Mouse (Mus musculus): Measurements from ENCODE around the gene Ttc24. TPM values are rescaled to one million over a fixed set of nuclear protein-coding genes. Genes with fewer than 3 reads are reported as not detected.

The Ttc24 gene
- polyA plus RNA-seq, 1 experiment from 2014 or later = not detected

DNA sequence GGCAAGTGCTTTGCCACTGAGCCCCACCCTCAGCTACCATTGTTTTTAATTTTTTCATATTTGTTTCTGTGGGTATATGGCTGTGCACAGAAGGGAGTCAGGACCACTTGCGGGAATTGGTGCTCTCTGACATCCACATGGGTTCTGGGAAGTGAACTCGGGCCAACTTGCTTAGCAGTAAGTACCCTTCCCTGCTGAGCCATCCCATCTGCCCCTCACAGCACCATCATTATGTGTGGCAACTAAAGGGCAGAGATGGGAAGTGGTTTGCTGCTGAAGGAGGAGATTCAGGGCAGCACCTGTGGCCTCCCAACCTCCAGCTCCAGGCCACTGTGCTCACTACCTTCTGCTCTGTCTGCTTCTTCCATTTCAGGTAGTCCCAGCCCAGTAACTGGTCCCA is 4.5 kb downstream of the Ttc24 start:
- no peaks in the 10 kb centered on the region for H3K36me3 ChIP-seq
- H3K4me3 ChIP-seq = no peak overlapping the region
- peaks cover 29% of the 10 kb centered on the region for H3K27me3 ChIP-seq (ENCODE audit: insufficient read depth, poor library complexity, severe bottlenecking)
- WGBS = 76% methylated on average over 2 of the region's 2 CpGs
- H3K9me3 ChIP-seq = no peaks in the 10 kb centered on the region
- DNase-seq (ENCODE audit: low spot score) = no peak
- H3K27ac ChIP-seq = no peak overlapping the region
- H3K4me1 ChIP-seq (replicated peaks) = peaks cover 6% of the 10 kb centered on the region; the same call in 1 of the 2 replicates

DNA sequence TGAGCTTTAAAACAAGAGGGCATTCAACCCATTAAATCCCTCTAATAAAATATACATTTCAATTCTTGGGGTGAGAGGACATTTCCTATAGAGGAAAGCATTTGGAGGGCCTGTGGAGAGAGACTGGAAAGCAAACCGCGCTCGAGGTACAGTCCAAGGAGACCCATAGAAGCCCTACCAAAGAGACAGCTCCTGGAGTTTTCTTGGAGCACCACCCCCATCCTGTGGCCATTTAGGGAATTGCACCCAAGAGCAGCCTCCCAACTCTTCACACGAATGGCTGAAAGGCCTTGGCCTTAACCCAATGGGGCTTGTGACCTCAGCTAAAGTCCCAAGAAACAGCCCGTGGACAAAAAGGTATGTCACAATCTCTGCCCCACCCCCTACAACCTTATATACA is 6.3 kb downstream of the Ttc24 start:
- Histone ChIP-seq H3K27ac (no peak overlapping the region), H3K4me1 (replicated peaks) (peaks cover 4% of the 10 kb centered on the region; the same call in 1 of the 2 replicates), H3K9me3 (no peaks in the 10 kb centered on the region), H3K4me3 (no peak overlapping the region), H3K27me3 (ENCODE audit: insufficient read depth, poor library complexity, severe bottlenecking) (peaks cover 25% of the 10 kb centered on the region), H3K36me3 (no peaks in the 10 kb centered on the region)
- peak; percentile 89 for DNase-seq (ENCODE audit: low spot score)
- WGBS = 4% methylated on average over 5 of the region's 5 CpGs

DNA sequence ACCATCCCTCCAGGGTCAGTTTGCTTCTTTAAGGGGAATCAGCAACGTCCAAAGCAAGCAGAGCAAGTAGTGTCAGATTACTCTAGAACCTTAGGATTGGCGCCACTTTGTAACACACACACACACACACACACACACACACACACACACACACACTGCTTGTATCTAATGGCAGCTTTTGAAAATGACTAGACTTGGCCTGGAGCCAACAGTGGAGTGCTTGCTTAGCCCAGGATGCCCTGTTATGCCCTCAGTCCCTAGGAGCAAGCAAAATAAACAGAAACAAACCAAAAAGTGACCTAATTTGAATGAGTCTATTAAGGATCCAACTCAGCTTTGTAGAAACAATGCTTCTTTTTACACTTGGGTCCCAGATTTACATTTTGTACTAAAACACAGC is 9.7 kb downstream of the Ttc24 start:
- H3K4me1 ChIP-seq (replicated peaks) = peaks cover 4% of the 10 kb centered on the region; the same call in 1 of the 2 replicates
- H3K4me3 ChIP-seq = no peak overlapping the region
- H3K36me3 ChIP-seq = no peaks in the 10 kb centered on the region
- no peaks in the 10 kb centered on the region for H3K9me3 ChIP-seq
- no peak for DNase-seq (ENCODE audit: low spot score)
- peaks cover 25% of the 10 kb centered on the region for H3K27me3 ChIP-seq (ENCODE audit: insufficient read depth, poor library complexity, severe bottlenecking)
- H3K27ac ChIP-seq = no peak overlapping the region
- 52% methylated on average over 2 of the region's 2 CpGs for WGBS

DNA sequence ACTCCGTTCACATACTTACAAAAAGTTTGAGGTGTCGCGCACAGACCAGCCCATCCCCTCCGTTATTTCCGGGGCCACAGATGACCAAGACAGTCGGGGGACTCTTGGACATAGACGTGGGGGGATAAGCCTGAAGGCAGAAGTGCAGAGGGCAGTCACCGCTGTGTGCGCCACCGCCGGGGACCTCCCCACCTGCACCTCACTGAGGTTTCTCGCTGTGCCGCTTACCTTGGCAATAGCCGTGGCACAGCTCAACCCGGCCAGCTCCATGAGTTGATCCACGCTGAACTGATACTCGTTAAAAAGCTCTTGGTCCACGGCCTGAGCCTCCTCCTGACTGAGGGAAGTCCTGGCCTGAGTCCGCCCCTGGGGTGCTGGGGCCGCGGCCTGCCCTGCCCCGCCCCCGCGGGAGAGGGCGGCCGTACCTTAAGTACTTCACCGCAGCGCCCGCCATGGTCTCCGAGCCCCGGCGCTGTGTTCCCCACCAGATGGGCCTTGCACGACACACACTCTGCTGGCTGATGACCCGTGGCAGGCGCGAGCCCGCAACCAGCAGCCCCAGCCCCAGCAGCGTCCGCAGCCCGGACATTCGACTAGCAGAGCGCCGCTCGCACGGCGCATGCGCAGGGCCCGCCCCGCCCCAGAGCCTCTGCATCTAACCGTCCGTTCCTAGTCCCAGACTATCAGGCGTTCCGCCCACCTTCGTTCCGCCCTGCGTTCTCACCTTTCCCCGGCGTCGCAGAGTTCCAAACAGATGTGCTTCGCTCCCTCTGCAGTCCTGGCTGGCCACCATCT is 20.0 kb downstream of the Ttc24 start, which contains the start of gene Naxe:
TSS of gene Naxe (minus strand) at position 594 of the 795 bp plus-strand sequence.
- under 1% methylated on average over 60 of the region's 60 CpGs for WGBS
- DNase-seq (ENCODE audit: low spot score) = peak; percentile 93
- Histone ChIP-seq H3K9me3 (no peaks in the 10 kb centered on the region), H3K27me3 (ENCODE audit: insufficient read depth, poor library complexity, severe bottlenecking) (no peaks in the 10 kb centered on the region), H3K27ac (peak within 1 kb of the TSS; percentile 90), H3K4me3 (peak within 1 kb of the TSS; percentile 79), H3K36me3 (peaks cover 41% of the 10 kb centered on the region), H3K4me1 (replicated peaks) (peaks cover 22% of the 10 kb centered on the region)

DNA sequence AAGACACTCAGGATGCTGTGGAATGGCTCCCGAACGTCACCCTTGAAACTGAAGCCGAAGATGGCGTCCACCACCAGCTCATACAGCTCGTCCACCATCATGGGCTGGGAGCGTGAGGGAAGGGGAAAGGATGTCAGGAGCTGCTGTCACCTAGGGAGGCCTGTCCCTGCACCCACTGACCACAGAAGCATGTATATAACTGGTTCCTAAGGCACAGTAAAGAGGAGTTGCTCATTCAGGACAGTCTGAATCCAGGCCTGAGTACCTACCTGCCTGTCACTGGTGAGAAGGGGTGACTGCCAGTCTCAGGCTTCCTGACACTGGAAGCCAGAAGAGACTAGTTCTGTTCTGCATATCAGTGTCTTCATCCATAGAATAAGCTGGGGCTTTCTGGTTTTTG is 21.1 kb downstream of the Ttc24 start:
- H3K36me3 ChIP-seq = peaks cover 51% of the 10 kb centered on the region
- H3K4me1 ChIP-seq (replicated peaks) = peaks cover 22% of the 10 kb centered on the region
- WGBS = 87% methylated on average over 6 of the region's 6 CpGs
- no peak for DNase-seq (ENCODE audit: low spot score)
- H3K27ac ChIP-seq = no peak overlapping the region
- peak overlapping the region; percentile 79 for H3K4me3 ChIP-seq
- H3K9me3 ChIP-seq = no peaks in the 10 kb centered on the region
- H3K27me3 ChIP-seq (ENCODE audit: insufficient read depth, poor library complexity, severe bottlenecking) = no peaks in the 10 kb centered on the region

DNA sequence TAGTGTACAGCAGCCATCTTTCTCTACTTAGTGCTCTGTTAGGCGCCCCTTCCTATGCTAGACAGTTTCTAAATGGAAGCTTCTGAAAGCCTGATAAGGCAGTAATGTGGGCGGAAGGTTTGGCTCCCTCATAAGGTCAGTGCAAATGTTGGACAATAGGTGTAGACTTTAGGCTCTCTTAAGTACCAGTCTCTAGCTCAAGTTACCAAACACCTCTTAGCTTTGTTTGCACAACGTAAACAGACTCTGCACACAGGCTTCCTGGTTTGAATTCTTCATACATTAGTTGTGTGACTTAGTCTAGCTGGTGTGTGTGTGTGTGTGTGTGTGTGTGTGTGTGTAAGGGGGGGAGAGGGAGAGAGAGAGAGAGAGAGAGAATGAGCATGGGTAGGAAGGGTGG is 28.6 kb downstream of the Ttc24 start:
- Histone ChIP-seq H3K4me1 (replicated peaks) (peaks cover 3% of the 10 kb centered on the region; the same call in 1 of the 2 replicates), H3K27ac (no peak overlapping the region), H3K27me3 (ENCODE audit: insufficient read depth, poor library complexity, severe bottlenecking) (no peaks in the 10 kb centered on the region), H3K36me3 (peaks cover 67% of the 10 kb centered on the region), H3K4me3 (no peak overlapping the region), H3K9me3 (no peaks in the 10 kb centered on the region)
- DNase-seq (ENCODE audit: low spot score) = no peak
- 91% methylated on average over 3 of the region's 3 CpGs for WGBS

DNA sequence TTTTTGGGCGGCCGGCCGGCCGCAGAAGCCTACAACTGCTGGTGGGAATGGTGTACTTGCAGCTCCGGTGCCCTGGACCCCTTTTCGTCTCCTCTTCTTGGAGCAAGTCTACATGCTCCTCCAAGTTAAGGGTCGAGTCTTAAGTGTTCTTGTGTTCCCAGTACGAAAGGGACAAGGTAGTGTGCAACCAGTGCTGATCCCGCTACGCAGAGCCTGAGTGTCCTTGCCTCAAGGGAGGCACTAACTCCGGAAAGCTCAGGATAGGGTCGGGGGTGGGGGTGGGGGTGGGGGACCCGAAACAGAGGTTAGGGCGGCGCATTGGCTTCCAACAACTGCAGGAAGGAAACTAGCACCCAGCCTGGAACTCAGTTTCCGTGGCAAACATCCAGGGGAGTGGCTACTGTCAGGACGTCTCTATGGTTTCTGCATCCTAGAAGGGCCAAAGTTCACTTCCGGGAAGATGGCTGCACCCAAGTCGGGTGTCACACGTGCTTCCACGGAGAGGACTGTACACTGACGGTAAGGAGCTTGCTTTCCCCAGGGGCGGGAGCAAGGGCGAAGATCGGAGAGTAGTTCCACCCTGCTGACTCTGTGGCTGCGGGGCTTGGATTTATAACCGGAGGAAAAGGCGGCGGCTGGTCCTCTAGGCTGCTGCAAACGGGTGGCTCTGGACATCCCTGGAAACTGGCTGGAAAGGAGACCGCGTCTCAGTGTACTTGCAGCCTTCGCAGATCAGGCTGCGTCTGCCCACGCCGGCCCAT is 35.3 kb downstream of the Ttc24 start, which contains the start of gene Gpatch4:
TSS of gene Gpatch4 (plus strand) at position 448 of the 761 bp plus-strand sequence.
- Histone ChIP-seq H3K27ac (peak within 1 kb of the TSS; percentile 84), H3K27me3 (ENCODE audit: insufficient read depth, poor library complexity, severe bottlenecking) (peaks cover 16% of the 10 kb centered on the region), H3K4me3 (peak within 1 kb of the TSS; percentile 89), H3K36me3 (peaks cover 14% of the 10 kb centered on the region), H3K9me3 (no peaks in the 10 kb centered on the region), H3K4me1 (replicated peaks) (peaks cover 18% of the 10 kb centered on the region)
- DNase-seq (ENCODE audit: low spot score) = peak; percentile 87
- WGBS = 11% methylated on average over 36 of the region's 36 CpGs

DNA sequence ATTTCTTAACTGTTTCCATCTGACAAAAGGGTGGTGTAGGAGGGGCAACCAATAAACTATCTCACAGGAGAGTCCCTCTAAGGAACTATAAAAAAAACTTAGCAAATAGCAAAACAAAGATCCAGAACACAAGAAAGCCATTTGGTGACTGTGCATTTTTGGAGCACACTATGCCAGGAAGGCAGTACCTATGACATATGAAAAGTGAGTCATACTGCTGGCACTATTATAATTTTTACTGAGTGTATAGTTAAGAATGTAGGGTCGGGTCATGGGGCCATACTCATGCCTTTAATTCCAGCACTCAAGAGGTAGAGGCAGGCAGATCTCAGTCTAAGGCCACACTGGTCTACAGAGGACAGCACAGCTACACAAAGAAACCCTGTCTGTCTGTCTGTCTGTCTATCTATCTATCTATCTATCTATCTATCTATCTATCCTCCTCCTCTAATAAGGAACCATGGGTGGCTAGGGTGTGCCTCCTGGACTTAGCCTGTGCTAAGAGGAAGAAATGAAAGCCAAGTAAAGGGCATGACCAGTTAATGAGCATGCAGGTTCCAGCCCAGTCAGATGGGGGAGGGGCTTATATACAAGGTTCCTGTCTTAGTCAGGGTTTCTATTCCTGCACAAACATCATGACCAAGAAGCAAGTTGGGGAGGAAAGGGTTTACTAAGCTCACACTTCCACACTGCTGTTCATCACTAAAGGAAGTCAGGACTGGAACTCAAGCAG is 42.4 kb downstream of the Ttc24 start:
- 71% methylated on average over 1 of the region's 1 CpGs for WGBS

DNA sequence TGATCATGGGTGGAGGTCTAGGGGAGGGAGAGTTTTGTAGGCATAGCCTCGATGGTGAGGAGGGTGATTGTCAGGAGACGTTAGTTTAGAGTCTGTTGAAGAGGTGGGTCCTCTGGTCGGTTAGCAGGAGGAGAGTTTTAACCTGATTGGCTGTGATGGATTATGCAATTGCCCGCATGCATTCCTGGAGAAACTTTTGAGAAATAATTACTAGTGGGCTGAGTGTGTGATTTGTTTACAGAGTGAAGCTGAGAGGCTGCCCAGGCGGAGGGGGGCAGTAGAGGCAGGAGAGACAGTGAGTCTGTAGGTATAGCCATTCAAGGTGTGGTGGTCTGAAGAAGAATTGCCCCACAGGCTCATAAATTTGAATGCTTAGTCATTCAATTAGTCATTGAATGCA is 44.6 kb downstream of the Ttc24 start:
- WGBS = 75% methylated on average over 5 of the region's 5 CpGs
- Histone ChIP-seq H3K4me1 (replicated peaks) (peaks cover 13% of the 10 kb centered on the region; the same call in 1 of the 2 replicates), H3K27me3 (ENCODE audit: insufficient read depth, poor library complexity, severe bottlenecking) (peaks cover 37% of the 10 kb centered on the region), H3K4me3 (no peak overlapping the region), H3K36me3 (no peaks in the 10 kb centered on the region), H3K27ac (no peak overlapping the region), H3K9me3 (no peaks in the 10 kb centered on the region)
- no peak for DNase-seq (ENCODE audit: low spot score)

More for the DNA sequence above, 42.4 kb downstream of the Ttc24 start:
- Histone ChIP-seq H3K36me3 (no peaks in the 10 kb centered on the region), H3K27me3 (ENCODE audit: insufficient read depth, poor library complexity, severe bottlenecking) (peaks cover 36% of the 10 kb centered on the region), H3K4me3 (no peak overlapping the region), H3K4me1 (replicated peaks) (peaks cover 9% of the 10 kb centered on the region; the same call in 1 of the 2 replicates), H3K9me3 (no peaks in the 10 kb centered on the region), H3K27ac (no peak overlapping the region)
- no peak for DNase-seq (ENCODE audit: low spot score)

DNA sequence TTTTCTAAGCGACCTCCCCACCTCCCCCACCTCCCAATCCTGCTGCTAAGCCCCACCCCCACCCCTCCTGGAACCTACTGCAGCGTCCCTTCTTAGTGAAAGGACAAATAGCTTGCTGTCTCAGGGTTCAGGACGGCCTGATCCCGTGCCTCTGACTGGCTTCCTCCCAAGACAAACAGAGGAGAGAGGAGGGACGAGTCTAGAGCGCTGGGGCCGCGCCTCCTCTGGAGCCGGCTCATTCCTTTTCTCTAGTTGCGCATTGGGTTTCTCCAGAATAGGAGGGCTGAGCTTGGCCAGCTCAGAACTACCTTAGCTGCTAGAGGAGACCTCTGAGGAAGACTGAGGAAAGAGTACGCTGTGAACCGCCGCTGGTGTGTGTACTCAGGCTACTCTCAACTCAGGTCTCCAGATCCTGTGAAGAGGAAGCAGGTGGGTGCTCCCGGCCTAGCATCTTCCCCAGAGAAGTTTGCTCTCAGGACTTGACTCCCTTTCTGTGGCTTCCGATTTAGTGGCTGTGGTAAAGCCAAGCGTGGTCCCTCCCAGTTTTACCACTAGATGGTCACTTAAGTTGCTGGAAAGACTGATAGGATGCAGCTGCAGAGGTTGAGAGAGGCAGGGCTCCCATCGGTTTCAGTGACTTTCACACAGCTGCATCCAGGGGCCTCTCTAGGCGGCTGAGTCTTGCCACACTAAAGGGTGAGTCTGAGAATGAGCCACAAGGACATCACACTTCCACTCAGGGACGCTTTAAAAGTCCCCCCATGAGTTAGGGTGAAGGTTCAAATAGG is 47.3 kb downstream of the Ttc24 start:
- Histone ChIP-seq H3K36me3 (no peaks in the 10 kb centered on the region), H3K4me1 (replicated peaks) (peaks cover 13% of the 10 kb centered on the region; the same call in 1 of the 2 replicates), H3K27ac (no peak overlapping the region), H3K27me3 (ENCODE audit: insufficient read depth, poor library complexity, severe bottlenecking) (peaks cover 52% of the 10 kb centered on the region), H3K9me3 (peaks cover 4% of the 10 kb centered on the region; the same call in 1 of the 2 replicates), H3K4me3 (no peak overlapping the region)
- 18% methylated on average over 19 of the region's 19 CpGs for WGBS
- DNase-seq (ENCODE audit: low spot score) = no peak

DNA sequence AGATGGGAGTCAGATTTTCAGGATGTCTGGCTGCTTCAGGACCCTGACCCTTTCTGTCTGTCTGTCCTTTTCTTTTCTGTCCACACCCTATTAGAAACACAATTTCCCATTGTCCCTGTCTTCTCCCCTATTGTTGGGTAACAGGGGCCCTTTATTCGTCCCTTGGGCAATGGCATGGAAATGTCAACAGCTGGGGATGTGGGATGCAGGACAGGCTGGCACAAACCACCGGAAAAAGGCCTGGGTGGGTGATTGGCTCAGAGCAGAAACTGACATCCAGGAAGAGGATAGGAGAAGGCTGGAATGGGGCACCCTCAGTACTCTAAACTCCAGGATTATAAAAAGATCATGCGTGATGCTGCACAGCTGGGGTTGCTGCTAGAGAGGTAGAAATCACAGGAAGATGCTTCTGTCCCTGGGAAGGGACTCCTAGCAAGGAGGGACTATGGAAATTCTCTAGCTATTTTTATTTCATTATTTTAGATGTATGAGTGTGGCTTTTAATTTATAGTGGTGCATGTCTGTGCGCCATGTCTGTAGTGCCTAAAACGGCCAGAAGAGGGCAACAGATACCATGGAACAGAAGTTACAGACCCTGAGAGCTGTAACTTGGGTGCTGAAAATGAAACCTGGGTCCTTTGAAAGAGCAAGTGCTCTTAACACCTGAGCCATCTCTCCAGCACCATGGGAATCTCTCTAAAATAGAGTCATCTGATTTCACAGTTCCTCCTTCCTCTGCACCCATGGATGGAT is 50.5 kb downstream of the Ttc24 start, which contains the start of gene Hapln2:
TSS of gene Hapln2 (minus strand) at position 150 of the 753 bp plus-strand sequence.
- H3K27me3 ChIP-seq (ENCODE audit: insufficient read depth, poor library complexity, severe bottlenecking) = peaks cover 82% of the 10 kb centered on the region
- H3K4me1 ChIP-seq (replicated peaks) = peaks cover 32% of the 10 kb centered on the region
- H3K9me3 ChIP-seq = peaks cover 4% of the 10 kb centered on the region; the same call in 1 of the 2 replicates
- H3K27ac ChIP-seq = no peak within 1 kb of the TSS
- 46% methylated on average over 5 of the region's 5 CpGs for WGBS
- no peak within 1 kb of the TSS for H3K4me3 ChIP-seq
- DNase-seq (ENCODE audit: low spot score) = no peak
- H3K36me3 ChIP-seq = no peaks in the 10 kb centered on the region
